Mouse (Mus musculus) c-Kit-negative CD71-positive TER-119-positive erythroid progenitor cells, embryonic 14.5 days (primary cell): ENCODE results near the gene Dll3.
"Not testable (repeated sequence)": the region's sequence is repeated elsewhere in the genome, so short reads cannot be mapped to it uniquely, and the experiment has no call there.

Experiments used
- DNase-seq: peaks from one replicate; pipeline ENCODE4 v3.0.0-alpha.2; 2013; ENCODE audit warnings: low read depth, low spot score

Gene Dll3

DNA sequence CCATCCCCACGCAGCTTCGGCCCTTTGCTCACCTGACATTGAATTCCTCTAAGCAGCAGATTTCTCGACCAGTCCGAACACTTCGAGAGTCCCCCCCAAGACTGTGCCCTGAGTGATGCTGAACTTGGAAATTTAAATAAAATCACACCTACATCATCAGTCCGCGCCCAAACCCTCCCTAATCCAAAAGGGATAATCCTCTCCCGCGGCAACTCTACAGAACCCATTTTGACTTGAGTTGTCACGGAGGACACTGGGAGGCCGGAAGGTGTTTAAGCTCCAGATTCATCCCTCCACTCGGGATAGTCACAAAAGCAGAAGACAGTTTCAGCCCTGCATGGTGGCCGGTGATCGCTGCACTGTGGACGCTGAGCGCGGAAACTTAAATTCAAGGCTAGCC is 50.1 kb downstream of the Dll3 start:
- DNase-seq, result no peak

DNA sequence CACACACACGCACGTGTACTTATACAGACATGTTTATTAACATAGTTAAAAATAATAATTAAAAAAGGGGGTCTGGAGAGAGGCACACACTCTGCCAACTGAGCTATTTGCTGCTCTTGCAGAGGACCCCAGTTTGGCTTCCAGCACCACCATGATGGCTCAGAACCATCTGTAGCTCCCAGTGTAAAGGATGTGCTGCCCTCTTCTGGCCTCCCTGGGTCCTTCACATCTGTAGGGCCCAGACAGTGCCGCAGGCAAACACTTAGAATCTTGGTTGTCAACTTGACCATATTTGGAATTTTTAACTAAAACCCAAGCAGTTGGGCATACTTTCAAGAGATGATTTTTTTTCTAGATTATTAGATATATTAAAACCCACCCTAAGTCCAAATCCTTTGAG is 53.1 kb downstream of the Dll3 start:
- no peak for DNase-seq

DNA sequence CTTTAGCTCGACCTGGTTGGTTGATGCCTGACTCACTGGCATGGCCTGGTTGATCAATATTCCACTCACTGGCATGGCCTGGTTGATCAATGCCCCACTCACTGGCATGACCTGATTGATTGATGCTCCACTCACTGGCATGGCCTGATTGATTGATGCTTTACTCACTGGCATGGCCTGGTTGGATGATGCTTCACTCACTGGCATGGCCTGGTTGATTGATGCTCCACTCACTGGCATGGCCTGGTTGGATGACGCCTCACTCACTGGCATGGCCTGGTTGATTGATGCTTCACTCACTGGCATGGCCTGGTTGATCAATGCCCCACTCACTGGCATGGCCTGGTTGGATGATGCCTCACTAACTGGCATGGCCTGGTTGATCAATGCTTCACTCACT is 58.1 kb downstream of the Dll3 start:
- DNase-seq, result not testable (repeated sequence)
